Mouse (Mus musculus) liver, embryonic 12.5 days (tissue): Measurements from ENCODE around the gene Spn. TPM values are rescaled to one million over a fixed set of nuclear protein-coding genes. Genes with fewer than 3 reads are reported as not detected.

Experiments
- ATAC-seq: fragments of 200-750 bp; cut with Nextera tagmentation; 2 replicates; pipeline ENCODE4 v1.8.0; 2017; ENCODE audit warnings: moderate number of reproducible peaks, mild to moderate bottlenecking, moderate library complexity
- H3K27ac ChIP-seq: fragments of 300-500 bp; sonication (generic); 2 replicates; pipeline ENCODE4 v1.5.1; 2016; ENCODE audit warnings: mild to moderate bottlenecking
- H3K27me3 ChIP-seq: fragments of 300-500 bp; sonication (generic); replicated peaks from 2 replicates; pipeline ENCODE4 v1.6.1; 2016; ENCODE audit warnings: mild to moderate bottlenecking, moderate library complexity
- H3K36me3 ChIP-seq: fragments of 300-500 bp; sonication (generic); 2 replicates; pipeline ENCODE4 v1.6.1; 2016; ENCODE audit warnings: mild to moderate bottlenecking, moderate library complexity
- H3K4me1 ChIP-seq: fragments of 300-500 bp; sonication (generic); 2 replicates; pipeline ENCODE4 v1.6.1; 2016
- H3K4me2 ChIP-seq: fragments of 300-500 bp; sonication (generic); 2 replicates; pipeline ENCODE4 v1.6.1; 2016; ENCODE audit warnings: mild to moderate bottlenecking, moderate library complexity
- H3K4me3 ChIP-seq: fragments of 300-500 bp; sonication (generic); 2 replicates; pipeline ENCODE4 v1.5.1; 2016; ENCODE audit warnings: mild to moderate bottlenecking, moderate library complexity
- H3K9ac ChIP-seq: fragments of 300-500 bp; sonication (generic); 2 replicates; pipeline ENCODE4 v1.6.1; 2016; ENCODE audit warnings: mild to moderate bottlenecking, moderate library complexity
- H3K9me3 ChIP-seq: fragments of 300-500 bp; sonication (generic); replicated peaks from 2 replicates; pipeline ENCODE4 v1.6.1; 2016; ENCODE audit warnings: mild to moderate bottlenecking, moderate library complexity
- WGBS: fragments of 180-500 bp; shearing (Covaris S2); methylation state at CpG from one replicate; pipeline ENCODE4 v1.1.7; 2016; ENCODE audit not compliant: insufficient replicate concordance; 5-methylcytosine and 5-hydroxymethylcytosine counted together
- polyA plus RNA-seq: library from polyadenylated mRNA; unstranded; fragments of >200 nt; fragmentation: Nextera tagmentation; extraction: Ambion mirVana; gene quantifications from 2 replicates; pipeline ENCODE4 v1.2.1, GENCODE M21; 2016

Gene Spn
- polyA plus RNA-seq, 1 experiment from 2014 or later, result 7.4 TPM

- H3K4me2 ChIP-seq, result no peak overlapping the region
- no peak overlapping the region for H3K9ac ChIP-seq
- H3K4me3 ChIP-seq, result no peak overlapping the region
- H3K9me3 ChIP-seq, result no peaks in the 10 kb centered on the region; the same call in 1 of the 2 replicates
- H3K27ac ChIP-seq, result no peak overlapping the region
- H3K4me1 ChIP-seq, result peaks cover 37% of the 10 kb centered on the region
- no peaks in the 10 kb centered on the region for H3K36me3 ChIP-seq
- H3K27me3 ChIP-seq, result no peaks in the 10 kb centered on the region
- WGBS, result 17% methylated on average over 2 of the region's 2 CpGs
- no peak for ATAC-seq
Measured at GRCm38 (mm10) chr7:127101451-127102016, 36.1 kb downstream of the Spn start.

DNA sequence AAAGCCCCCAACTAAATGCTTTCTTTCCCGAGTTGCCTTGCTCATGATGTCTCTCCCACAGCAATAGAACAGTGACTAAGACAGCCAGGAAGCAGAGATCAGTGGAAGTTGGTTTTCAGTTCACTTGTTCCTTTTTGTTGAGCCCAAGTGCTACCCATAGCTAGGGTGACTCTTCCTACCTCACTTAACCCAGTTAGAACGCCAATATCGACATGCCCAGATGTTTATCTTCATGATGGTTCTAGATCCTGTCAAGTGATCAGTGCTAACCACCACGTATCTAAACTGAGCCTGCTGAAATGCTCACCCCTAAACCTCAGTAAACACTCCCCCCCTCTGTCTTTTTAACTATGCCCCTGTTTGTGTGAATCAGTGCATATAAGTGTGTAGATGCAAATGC is 38.1 kb downstream of the Spn start:
- WGBS, result 68% methylated on average over 4 of the region's 4 CpGs
- Histone ChIP-seq H3K9me3 (no peaks in the 10 kb centered on the region; the same call in 1 of the 2 replicates), H3K27ac (no peak overlapping the region), H3K27me3 (no peaks in the 10 kb centered on the region), H3K9ac (no peak overlapping the region), H3K4me3 (no peak overlapping the region), H3K4me2 (no peak overlapping the region), H3K36me3 (0 out of 2 replicates have a peak, but pooled peaks cover 2% of the 10 kb centered on the region), H3K4me1 (peaks cover 32% of the 10 kb centered on the region)
- no peak for ATAC-seq

- Histone ChIP-seq H3K36me3 (0 out of 2 replicates have a peak, but pooled peaks cover 2% of the 10 kb centered on the region), H3K27ac (no peak overlapping the region; the same call in 1 of the 2 replicates), H3K9me3 (no peaks in the 10 kb centered on the region; the same call in 1 of the 2 replicates), H3K4me3 (no peak overlapping the region), H3K9ac (no peak overlapping the region), H3K27me3 (no peaks in the 10 kb centered on the region), H3K4me2 (no peak overlapping the region), H3K4me1 (peaks cover 26% of the 10 kb centered on the region)
- WGBS, result 83% methylated on average over 4 of the region's 4 CpGs
- ATAC-seq, result 0 out of 2 replicates have a peak, but pooled peaks have one; percentile 30
Measured at GRCm38 (mm10) chr7:127098950-127099349, 38.7 kb downstream of the Spn start.

GRCm38 (mm10) chr7:127098521-127098920 is 39.1 kb downstream of the Spn start:
- no peak overlapping the region; the same call in 1 of the 2 replicates for H3K27ac ChIP-seq
- H3K27me3 ChIP-seq, result no peaks in the 10 kb centered on the region
- H3K4me1 ChIP-seq, result peaks cover 26% of the 10 kb centered on the region
- H3K4me2 ChIP-seq, result no peak overlapping the region
- WGBS, result 61% methylated on average over 5 of the region's 5 CpGs
- ATAC-seq, result peak; percentile 55
- peaks cover 4% of the 10 kb centered on the region; the same call in 1 of the 2 replicates for H3K36me3 ChIP-seq
- H3K4me3 ChIP-seq, result no peak overlapping the region
- H3K9ac ChIP-seq, result no peak overlapping the region
- H3K9me3 ChIP-seq, result no peaks in the 10 kb centered on the region; the same call in 1 of the 2 replicates

- H3K4me2 ChIP-seq, result no peak overlapping the region
- H3K27me3 ChIP-seq, result no peaks in the 10 kb centered on the region
Measured at GRCm38 (mm10) chr7:127096456-127096855, 41.2 kb downstream of the Spn start.

GRCm38 (mm10) chr7:127093914-127094313 is 43.7 kb downstream of the Spn start:
- Histone ChIP-seq H3K27ac (no peak overlapping the region), H3K4me2 (no peak overlapping the region), H3K4me3 (no peak overlapping the region), H3K27me3 (no peaks in the 10 kb centered on the region), H3K4me1 (peaks cover 57% of the 10 kb centered on the region), H3K9me3 (no peaks in the 10 kb centered on the region; the same call in 1 of the 2 replicates), H3K9ac (no peak overlapping the region), H3K36me3 (peaks cover 16% of the 10 kb centered on the region)
- no peak for ATAC-seq
- WGBS, result 75% methylated on average over 3 of the region's 3 CpGs

More at GRCm38 (mm10) chr7:127096456-127096855, 41.2 kb downstream of the Spn start:
- H3K4me3 ChIP-seq, result no peak overlapping the region
- H3K27ac ChIP-seq, result no peak overlapping the region
- no peaks in the 10 kb centered on the region; the same call in 1 of the 2 replicates for H3K9me3 ChIP-seq
- H3K36me3 ChIP-seq, result peaks cover 16% of the 10 kb centered on the region
- ATAC-seq, result no peak
- H3K9ac ChIP-seq, result no peak overlapping the region
- WGBS, result 73% methylated on average over 7 of the region's 7 CpGs
- peaks cover 39% of the 10 kb centered on the region for H3K4me1 ChIP-seq

DNA sequence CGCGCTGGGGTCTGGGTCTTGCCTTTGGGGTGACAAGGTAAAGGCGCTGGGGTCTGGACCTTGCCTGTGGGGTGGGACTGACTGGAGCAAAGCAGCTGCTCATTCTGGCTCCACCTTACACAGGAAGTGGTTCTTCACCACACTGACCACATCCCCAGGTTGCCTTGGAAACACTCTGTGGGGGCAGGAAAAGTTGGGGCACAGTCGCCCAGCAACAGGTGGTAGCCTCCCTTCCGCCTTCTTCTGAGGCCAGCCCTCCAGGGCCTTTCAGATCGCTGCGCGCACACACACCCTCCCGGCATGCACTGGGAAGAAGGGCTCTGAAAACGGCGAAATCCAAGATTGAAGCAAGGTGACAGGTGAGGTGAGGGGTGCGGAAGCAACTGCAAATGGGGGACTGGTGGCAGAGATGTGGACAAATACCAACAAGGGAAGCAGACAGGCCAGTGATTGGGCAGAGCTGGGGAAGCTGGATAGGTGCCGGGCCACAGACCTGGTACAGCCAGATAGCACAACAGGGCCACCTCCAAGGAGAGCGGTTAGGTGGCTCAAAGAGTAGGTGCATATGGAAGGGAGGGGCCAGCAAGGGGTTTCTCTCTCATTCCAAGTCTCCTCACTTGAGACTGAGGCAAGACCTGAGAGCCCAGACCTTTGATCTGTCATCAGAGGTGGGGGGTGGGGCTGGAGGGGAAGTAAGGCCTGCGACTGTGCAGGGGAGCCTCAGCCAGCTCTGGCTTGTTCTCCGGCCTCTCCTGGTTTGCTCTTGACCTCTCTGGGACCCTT is 46.3 kb downstream of the Spn start, which contains the start of gene AI467606:
Gene AI467606, plus strand, starts transcription at position 246 of the 783 bp plus-strand sequence.
- Histone ChIP-seq H3K4me2 (peak within 1 kb of the TSS; percentile 86), H3K4me3 (peak within 1 kb of the TSS; percentile 63), H3K36me3 (peaks cover 16% of the 10 kb centered on the region), H3K27ac (peak within 1 kb of the TSS; percentile 86), H3K4me1 (peaks cover 70% of the 10 kb centered on the region), H3K27me3 (no peaks in the 10 kb centered on the region), H3K9me3 (no peaks in the 10 kb centered on the region), H3K9ac (peak within 1 kb of the TSS; percentile 78)
- WGBS, result 20% methylated on average over 16 of the region's 16 CpGs
- peak; percentile 88 for ATAC-seq

GRCm38 (mm10) chr7:127090154-127091113 is 47.2 kb downstream of the Spn start:
- Histone ChIP-seq H3K9ac (peak overlapping the region; percentile 78), H3K4me2 (peak overlapping the region; percentile 86), H3K4me1 (peaks cover 79% of the 10 kb centered on the region), H3K9me3 (no peaks in the 10 kb centered on the region), H3K36me3 (peaks cover 16% of the 10 kb centered on the region), H3K27me3 (no peaks in the 10 kb centered on the region), H3K4me3 (peak overlapping the region; percentile 63), H3K27ac (peak overlapping the region; percentile 86)
- 37% methylated on average over 19 of the region's 20 CpGs for WGBS
- peak; percentile 8 for ATAC-seq

- WGBS, result 10% methylated on average over 27 of the region's 27 CpGs
- Histone ChIP-seq H3K36me3 (peaks cover 14% of the 10 kb centered on the region), H3K27me3 (no peaks in the 10 kb centered on the region), H3K4me2 (peak overlapping the region; percentile 86), H3K9ac (peak overlapping the region; percentile 62), H3K4me3 (peak overlapping the region; percentile 37), H3K9me3 (no peaks in the 10 kb centered on the region), H3K4me1 (peaks cover 88% of the 10 kb centered on the region), H3K27ac (peak overlapping the region; percentile 86)
- ATAC-seq, result peak; percentile 46
Measured at GRCm38 (mm10) chr7:127088901-127089845, 48.5 kb downstream of the Spn start.

DNA sequence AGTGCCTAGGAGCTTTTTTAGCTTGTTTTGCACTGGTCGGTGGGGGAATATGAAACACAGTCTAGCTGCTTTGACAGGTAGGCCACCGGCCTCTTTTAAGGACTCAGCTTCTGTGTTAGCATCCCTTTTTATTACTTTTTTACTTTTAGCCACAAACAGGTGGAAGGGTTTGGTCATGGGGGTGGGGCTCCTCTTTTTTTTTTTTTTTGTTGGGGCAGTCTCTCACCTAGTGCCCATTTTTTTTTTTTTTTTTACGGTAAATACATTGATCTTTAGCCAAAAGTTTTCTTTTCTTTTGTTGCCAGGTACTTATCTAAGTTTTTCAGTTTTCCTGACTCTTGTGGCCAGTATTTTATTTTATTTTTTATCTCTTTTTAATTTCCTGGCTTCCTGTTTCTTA is 49.5 kb downstream of the Spn start:
- Histone ChIP-seq H3K4me2 (no peak overlapping the region), H3K4me1 (peaks cover 90% of the 10 kb centered on the region)
- 51% methylated on average over 3 of the region's 3 CpGs for WGBS

More for the DNA sequence above, 49.5 kb downstream of the Spn start:
- Histone ChIP-seq H3K9ac (no peak overlapping the region), H3K27ac (peak overlapping the region; percentile 80), H3K27me3 (no peaks in the 10 kb centered on the region), H3K36me3 (peaks cover 9% of the 10 kb centered on the region), H3K9me3 (no peaks in the 10 kb centered on the region), H3K4me3 (no peak overlapping the region)
- ATAC-seq, result no peak
